Mouse (Mus musculus) liver (tissue): ENCODE results near the gene Ppp1r10.

Experiments used
- DNase-seq: peaks from one replicate; pipeline ENCODE4 v3.0.0-alpha.2; 2020; ENCODE audit warnings: mixed read lengths

Gene Ppp1r10

GRCm38 (mm10) chr17:35903343-35903991, 12.8 kb upstream of the Ppp1r10 start:
- no peak for DNase-seq

- no peak for DNase-seq
Measured at GRCm38 (mm10) chr17:35903992-35904355, 12.3 kb upstream of the Ppp1r10 start.

GRCm38 (mm10) chr17:35905587-35905986, 10.6 kb upstream of the Ppp1r10 start:
- no peak for DNase-seq

- no peak for DNase-seq
Measured at GRCm38 (mm10) chr17:35907609-35908008, 8.6 kb upstream of the Ppp1r10 start.

GRCm38 (mm10) chr17:35909186-35909918, 6.9 kb upstream of the Ppp1r10 start:
- DNase-seq: no peak

- DNase-seq: peak; percentile 96
Measured at GRCm38 (mm10) chr17:35909919-35910369, 6.3 kb upstream of the Ppp1r10 start, which contains the start of gene Atat1. Atat1 (minus strand) TSS chr17:35910075.

GRCm38 (mm10) chr17:35914975-35915374, 1.3 kb upstream of the Ppp1r10 start:
- no peak for DNase-seq

GRCm38 (mm10) chr17:35915538-35916296, 517 bp upstream of the Ppp1r10 start:
- peak; percentile 31 for DNase-seq

GRCm38 (mm10) chr17:35917143-35917462, 869 bp downstream of the Ppp1r10 start:
- peak; percentile 35 for DNase-seq

- DNase-seq: peak; percentile 60
Measured at GRCm38 (mm10) chr17:35917463-35918251, 1.4 kb downstream of the Ppp1r10 start.

GRCm38 (mm10) chr17:35918276-35919059, 2.2 kb downstream of the Ppp1r10 start:
- peak; percentile 42 for DNase-seq

GRCm38 (mm10) chr17:35919060-35919715, 3.0 kb downstream of the Ppp1r10 start:
- DNase-seq: peak; percentile 98

GRCm38 (mm10) chr17:35919864-35920301, 3.6 kb downstream of the Ppp1r10 start:
- peak; percentile 84 for DNase-seq

- DNase-seq: no peak
Measured at GRCm38 (mm10) chr17:35920384-35920783, 4.2 kb downstream of the Ppp1r10 start.

- DNase-seq: no peak
Measured at GRCm38 (mm10) chr17:35920862-35921562, 4.8 kb downstream of the Ppp1r10 start.

GRCm38 (mm10) chr17:35921710-35922109, 5.5 kb downstream of the Ppp1r10 start:
- no peak for DNase-seq

- DNase-seq: no peak
Measured at GRCm38 (mm10) chr17:35922566-35922965, 6.3 kb downstream of the Ppp1r10 start.

GRCm38 (mm10) chr17:35923281-35923680, 7.0 kb downstream of the Ppp1r10 start:
- no peak for DNase-seq

GRCm38 (mm10) chr17:35927471-35927870, 11.2 kb downstream of the Ppp1r10 start:
- DNase-seq: peak; percentile 57

GRCm38 (mm10) chr17:35929534-35929933, 13.3 kb downstream of the Ppp1r10 start:
- no peak for DNase-seq

GRCm38 (mm10) chr17:35930627-35931026, 14.4 kb downstream of the Ppp1r10 start:
- DNase-seq: no peak
